Mouse (Mus musculus) heart, postnatal 10 days (tissue): ENCODE data around the gene Gm30302. TPM values are rescaled to one million over a fixed set of nuclear protein-coding genes. Genes with fewer than 3 reads are reported as not detected.
"Not testable (repeated sequence)": the region's sequence is repeated elsewhere in the genome, so short reads cannot be mapped to it uniquely, and the experiment has no call there.

Source experiments
- DNase-seq, 2 experiments: peaks; one replicate each; pipeline ENCODE4 v3.0.0; 2021
- intact Hi-C: fragments of 180-260 bp; cut with DNase I; formaldehyde crosslinking; loops from one replicate; pipeline ENCODE4 v1.15.1; 2025
- total RNA-seq, 2 experiments: library from RNA; stranded (reverse); gene quantifications; 2 replicates each; pipeline ENCODE4 v1.2.3; 2021

Gene Gm30302
- total RNA-seq: under 1 TPM; 0.43 to 0.89 TPM

DNA sequence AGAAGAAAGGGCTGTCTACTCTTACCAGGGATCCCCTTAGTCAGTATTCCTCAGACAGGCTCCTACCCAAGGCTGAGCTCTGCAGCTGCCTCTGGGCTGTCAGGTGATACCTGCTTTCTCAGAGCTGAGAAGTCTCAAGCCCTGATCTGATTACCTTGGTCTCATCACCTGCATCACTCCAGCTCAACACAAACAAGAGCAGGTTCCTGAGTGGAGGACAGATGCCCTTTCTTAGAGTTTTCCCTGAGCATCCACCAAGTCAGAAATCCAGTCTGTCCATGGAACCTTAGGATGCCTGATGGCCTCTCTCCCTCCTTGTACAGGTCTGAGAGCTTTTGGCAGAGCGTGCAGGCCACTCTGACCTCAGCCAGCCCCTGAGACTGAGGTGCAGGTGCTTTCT is at the start of gene Gm30302:
TSS of gene Gm30302 (minus strand) at position 101 of the 400 bp plus-strand sequence.
- intact Hi-C loops: no loop called here
- no peak for DNase-seq

DNA sequence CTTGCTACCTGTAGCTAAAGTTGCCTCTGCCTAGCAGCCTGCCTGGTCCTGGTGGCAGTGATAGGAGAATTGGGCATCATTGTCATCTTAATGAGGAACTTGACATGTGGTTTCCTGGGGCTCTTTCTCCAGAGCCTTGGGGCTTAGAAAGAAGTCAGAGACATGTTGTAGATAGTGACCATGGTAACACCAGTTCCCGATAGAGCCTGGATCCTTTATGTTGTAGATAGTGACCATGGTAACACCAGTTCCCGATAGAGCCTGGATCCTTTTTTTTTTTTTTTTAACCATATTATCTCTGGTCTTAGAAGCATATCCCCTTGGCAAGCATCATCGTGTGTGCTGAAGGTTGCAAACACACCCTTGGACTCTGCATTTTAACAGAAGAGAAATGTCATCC is 48.0 kb upstream of the Gm30302 start:
- intact Hi-C loops: no loop called here
- no peak for DNase-seq

DNA sequence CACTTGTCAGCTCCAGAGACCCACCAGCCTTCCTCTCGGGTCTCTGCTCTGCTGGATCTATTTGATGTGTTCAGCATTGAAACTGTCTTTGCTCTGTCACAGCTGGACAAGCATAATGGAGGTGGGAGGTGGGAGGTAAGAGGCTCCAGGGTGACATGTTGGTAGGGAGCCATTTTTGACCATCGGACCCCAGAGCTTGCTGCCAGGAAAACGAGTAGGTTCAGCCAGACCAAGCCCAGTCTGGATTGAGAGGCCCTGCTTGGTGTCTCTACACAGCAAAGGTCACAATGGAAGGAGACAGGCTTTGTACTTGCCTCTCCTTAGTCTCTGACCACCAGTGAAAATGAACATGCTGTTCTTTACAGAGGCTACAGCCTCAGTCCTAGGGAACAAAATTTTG is 47.3 kb upstream of the Gm30302 start:
- DNase-seq: no peak
- intact Hi-C loops: no loop called here

GRCm38 (mm10) chr13:49845663-49846062 is 46.9 kb upstream of the Gm30302 start:
- DNase-seq: no peak
- intact Hi-C loops: no loop called here

GRCm38 (mm10) chr13:49844071-49844470 is 45.3 kb upstream of the Gm30302 start:
- intact Hi-C loops: no loop called here

DNA sequence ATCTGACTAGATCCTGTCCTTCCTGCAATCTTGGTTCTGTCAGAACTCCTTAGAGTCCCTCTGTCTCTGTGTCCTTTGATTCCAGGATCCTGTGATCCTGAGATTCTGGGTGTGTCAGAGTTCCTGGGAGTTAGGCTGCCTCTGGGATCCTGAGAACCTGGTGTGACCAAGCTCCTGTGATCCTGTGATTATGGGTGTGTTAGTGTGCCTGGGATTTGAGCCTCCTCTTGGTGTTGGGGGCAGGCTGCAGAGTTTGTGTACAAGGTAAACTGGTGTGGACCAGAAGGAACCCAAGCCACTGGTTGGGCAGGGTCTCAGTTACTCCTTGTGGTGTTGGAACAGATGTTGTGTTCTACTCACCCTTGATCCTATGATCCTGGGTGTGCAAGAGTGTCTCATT is 42.4 kb upstream of the Gm30302 start:
- intact Hi-C loops: no loop called here
- DNase-seq: no peak

More at GRCm38 (mm10) chr13:49844071-49844470, 45.3 kb upstream of the Gm30302 start:
- no peak for DNase-seq

- DNase-seq: no peak
- intact Hi-C loops: no loop called here
Measured at GRCm38 (mm10) chr13:49830355-49830754, 31.6 kb upstream of the Gm30302 start.

GRCm38 (mm10) chr13:49825300-49825699 is 26.5 kb upstream of the Gm30302 start:
- no peak for DNase-seq
- intact Hi-C loops: no loop called here

DNA sequence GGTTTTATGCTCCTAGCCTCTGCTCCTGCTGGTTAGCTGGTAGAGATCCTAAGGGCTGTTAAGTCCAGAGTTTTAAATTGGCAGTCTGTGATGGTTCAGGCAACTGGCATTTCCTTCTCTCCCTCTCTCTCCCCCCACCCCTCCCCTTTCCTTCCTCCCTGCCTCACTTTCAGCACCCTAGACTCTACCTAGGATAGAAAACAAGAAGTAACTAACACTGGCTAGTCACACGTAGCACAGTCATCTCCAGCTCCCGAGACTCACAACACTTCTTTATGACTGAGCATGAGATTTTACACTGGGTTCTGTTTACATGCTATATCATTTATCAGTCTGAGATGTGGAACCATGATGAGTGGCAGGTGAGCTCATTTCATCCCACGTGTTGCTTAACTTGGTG is 16.2 kb upstream of the Gm30302 start:
- intact Hi-C loops: no loop called here
- no peak for DNase-seq

DNA sequence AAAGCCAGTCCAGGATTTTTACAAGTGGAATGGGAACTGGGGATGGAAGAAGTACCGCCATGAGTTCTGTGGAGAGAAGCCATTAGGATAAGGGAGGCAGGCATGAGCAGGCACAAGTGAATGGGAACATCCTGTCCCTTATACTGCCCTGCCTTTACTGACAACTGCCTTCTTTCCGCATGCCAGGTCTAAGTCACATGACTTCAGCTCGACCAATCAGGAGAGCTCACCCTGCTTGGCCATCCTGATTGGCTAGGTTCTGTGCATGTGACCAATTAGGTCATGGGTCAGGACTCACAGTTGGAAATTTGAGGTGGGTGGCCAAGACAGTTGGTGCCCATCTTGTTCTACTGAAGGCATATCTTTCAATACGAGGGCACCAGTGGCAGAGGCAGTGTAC is 15.6 kb upstream of the Gm30302 start:
- intact Hi-C loops: no loop called here
- no peak for DNase-seq

GRCm38 (mm10) chr13:49807146-49807545 is 8.3 kb upstream of the Gm30302 start:
- intact Hi-C loops: no loop called here
- DNase-seq: peak; percentile 1 to 4

- intact Hi-C loops: no loop called here
- peak; percentile 15 to 20 for DNase-seq
Measured at GRCm38 (mm10) chr13:49788563-49789393, 10.0 kb downstream of the Gm30302 start.

DNA sequence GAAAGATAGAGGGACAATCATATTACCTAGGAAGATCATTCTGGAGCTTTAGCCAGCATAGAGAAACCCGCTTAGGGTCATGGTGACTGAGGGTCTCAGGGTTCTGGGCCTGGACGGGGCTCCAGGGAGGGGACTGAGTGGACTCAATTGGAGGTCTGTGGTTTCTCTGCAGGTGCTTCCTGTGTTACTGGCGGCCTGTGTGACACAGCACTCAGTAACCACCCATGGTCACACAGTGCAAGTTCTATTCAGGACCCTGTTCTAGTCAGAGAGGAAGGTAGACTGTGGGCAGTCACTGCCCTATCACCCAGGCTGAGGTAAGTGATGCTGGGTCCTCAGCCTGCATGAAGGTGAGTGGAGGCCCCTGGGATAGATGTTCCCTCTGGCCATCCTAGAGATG is 14.9 kb downstream of the Gm30302 start:
- intact Hi-C loops: no loop called here

GRCm38 (mm10) chr13:49771536-49771935 is 27.3 kb downstream of the Gm30302 start:
- DNase-seq, intact Hi-C loops: not testable (repeated sequence)

More for the DNA sequence above, 14.9 kb downstream of the Gm30302 start:
- no peak for DNase-seq

GRCm38 (mm10) chr13:49769111-49769510 is 29.7 kb downstream of the Gm30302 start:
- no peak for DNase-seq

DNA sequence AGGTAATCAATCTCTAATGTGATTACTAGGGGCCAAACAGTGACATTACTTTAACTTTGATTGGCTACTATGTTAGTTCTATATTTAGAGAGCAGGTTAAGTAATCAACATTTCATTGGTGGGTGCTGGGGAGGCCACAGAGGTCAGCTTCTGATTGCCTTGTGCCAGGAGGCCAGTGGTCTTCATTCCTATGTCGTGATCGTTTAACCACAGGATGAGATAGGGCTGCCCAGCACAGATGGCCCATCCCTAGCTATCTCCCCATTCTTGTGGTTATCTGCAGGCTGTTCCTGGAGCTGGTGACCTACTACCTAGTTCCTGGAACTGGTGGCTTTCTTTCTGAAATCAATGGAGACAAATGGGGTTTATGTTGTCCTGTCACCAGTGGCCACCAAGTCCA is 30.8 kb downstream of the Gm30302 start:
- intact Hi-C loops: no loop called here
- no peak for DNase-seq

More at GRCm38 (mm10) chr13:49769111-49769510, 29.7 kb downstream of the Gm30302 start:
- intact Hi-C loops: no loop called here

DNA sequence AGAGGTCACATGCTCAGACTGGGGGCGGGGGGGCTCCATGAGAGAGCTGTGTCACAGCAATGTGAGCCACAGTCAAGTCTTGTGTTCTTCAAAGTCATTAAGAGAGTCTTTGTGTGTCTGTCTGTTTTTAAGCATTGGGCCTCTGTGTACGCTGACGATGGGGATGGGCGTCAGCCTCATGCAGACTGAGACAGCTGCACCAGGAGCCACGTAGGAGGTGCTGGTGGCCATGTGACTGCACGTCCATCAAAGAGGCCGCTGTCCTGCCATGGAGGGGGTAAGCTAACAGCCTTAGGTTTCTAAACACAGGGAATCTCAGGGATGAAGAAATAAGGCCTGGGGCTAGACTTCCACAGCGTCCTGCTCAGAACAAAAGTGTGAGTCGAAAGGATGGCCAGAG is 32.5 kb downstream of the Gm30302 start:
- no peak for DNase-seq
- intact Hi-C loops: no loop called here

- no peak for DNase-seq
- intact Hi-C loops: no loop called here
Measured at GRCm38 (mm10) chr13:49765306-49765705, 33.5 kb downstream of the Gm30302 start.

GRCm38 (mm10) chr13:49762208-49762607 is 36.6 kb downstream of the Gm30302 start:
- intact Hi-C loops: no loop called here
- DNase-seq: no peak

- DNase-seq: no peak
- intact Hi-C loops: no loop called here
Measured at GRCm38 (mm10) chr13:49760675-49761074, 38.1 kb downstream of the Gm30302 start.

DNA sequence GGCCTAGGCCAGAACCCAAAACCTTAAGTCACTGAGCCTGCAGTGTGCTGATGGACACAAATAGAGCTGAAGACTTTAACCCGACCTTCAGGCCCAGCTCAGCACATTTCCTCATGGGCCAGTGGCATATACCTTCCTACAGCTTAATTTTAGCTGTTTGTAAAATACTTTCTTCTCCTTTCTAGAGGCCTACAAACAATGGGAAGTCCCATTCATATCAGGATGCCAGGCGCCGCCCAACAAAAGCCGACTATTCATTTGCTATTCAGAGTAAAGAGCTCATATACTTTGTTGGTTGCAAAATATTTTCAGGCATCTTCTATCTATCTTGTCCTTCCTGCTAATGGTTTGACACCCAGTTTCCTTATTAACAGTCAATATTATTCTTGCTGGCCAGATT is 40.8 kb downstream of the Gm30302 start:
- DNase-seq: no peak
- intact Hi-C loops: no loop called here

DNA sequence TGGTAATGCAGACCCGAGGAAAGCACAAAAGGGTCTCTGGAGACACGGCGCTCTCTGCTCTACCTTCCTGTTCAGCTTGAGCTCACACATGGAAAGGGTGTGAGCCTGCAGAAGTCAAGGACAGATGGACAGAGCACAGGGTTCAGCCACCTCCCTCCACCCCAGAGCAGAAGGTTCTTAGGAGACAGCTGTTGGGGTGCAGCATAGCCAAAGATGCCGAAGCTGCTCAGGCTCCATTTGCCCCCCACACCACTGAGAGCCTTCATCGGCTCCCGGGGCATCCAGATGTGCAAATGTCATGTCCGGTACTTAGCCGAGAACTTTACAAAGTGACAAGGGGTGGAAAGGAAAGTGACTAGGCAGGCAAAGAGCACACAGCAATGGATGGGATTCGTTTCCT is 42.2 kb downstream of the Gm30302 start:
- DNase-seq: no peak
- intact Hi-C loops: no loop called here
